Mouse (Mus musculus) C2C12 (cell line): ENCODE results near the gene Cks2.

Experiments used
- CEBPB ChIP-seq: IDR thresholded peaks from one replicate; pipeline ENCODE4 v1.6.1; 2011; ENCODE audit warnings: low read depth, mild to moderate bottlenecking, control low read depth, moderate library complexity
- CTCF ChIP-seq: IDR thresholded peaks from one replicate; pipeline ENCODE4 v1.5.1; 2011; ENCODE audit not compliant: control insufficient read depth, insufficient read depth, insufficient read length

DNA sequence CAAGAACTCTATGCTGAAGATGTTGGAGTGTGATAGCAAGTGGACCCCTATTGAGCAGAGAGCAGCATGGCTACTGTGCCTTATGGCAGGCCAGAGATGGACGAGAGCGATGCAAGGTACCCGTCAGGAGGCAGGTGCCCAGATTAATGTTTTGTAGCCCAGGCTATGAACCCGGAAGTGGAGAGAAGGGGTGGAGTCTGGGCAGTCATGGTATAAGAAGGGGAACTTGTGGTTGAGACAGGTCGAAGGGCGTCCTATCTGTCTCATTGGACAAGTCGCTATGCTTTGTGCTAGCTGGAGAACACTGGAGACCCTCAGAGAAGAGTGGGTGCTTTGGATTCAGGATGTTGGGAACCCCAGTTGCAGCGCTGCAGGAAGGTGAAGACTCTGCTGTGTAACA is 44.9 kb upstream of the Cks2 start:
- TF ChIP-seq CTCF (no peak), CEBPB (no peak)
